Mouse (Mus musculus) gastrocnemius, postnatal 36 days (tissue): ENCODE measurements around the gene Tmtc2. TPM values are rescaled to one million over a fixed set of nuclear protein-coding genes. Genes with fewer than 3 reads are reported as not detected.

Experiments
- DNase-seq, 2 experiments: peaks; one replicate each; pipeline ENCODE4 v3.0.0; 2022
- intact Hi-C: fragments of 180-260 bp; cut with DNase I; formaldehyde crosslinking; loops from one replicate; pipeline ENCODE4 v1.15.1; 2025
- long read RNA-seq, 2 experiments: library from polyadenylated mRNA; stranded (forward); transcript quantifications; one replicate each; pipeline ENCODE4 v2.0.0; 2021
- total RNA-seq, 2 experiments: library from RNA; stranded (reverse); gene quantifications; 2 replicates each; pipeline ENCODE4 v1.2.3; 2021

Tmtc2 gene
- total RNA-seq: 1 to 10 TPM; 1.1 to 1.3 TPM
- long read RNA-seq, experiment 1: 0 reads
- long read RNA-seq, experiment 2: 0 reads

DNA sequence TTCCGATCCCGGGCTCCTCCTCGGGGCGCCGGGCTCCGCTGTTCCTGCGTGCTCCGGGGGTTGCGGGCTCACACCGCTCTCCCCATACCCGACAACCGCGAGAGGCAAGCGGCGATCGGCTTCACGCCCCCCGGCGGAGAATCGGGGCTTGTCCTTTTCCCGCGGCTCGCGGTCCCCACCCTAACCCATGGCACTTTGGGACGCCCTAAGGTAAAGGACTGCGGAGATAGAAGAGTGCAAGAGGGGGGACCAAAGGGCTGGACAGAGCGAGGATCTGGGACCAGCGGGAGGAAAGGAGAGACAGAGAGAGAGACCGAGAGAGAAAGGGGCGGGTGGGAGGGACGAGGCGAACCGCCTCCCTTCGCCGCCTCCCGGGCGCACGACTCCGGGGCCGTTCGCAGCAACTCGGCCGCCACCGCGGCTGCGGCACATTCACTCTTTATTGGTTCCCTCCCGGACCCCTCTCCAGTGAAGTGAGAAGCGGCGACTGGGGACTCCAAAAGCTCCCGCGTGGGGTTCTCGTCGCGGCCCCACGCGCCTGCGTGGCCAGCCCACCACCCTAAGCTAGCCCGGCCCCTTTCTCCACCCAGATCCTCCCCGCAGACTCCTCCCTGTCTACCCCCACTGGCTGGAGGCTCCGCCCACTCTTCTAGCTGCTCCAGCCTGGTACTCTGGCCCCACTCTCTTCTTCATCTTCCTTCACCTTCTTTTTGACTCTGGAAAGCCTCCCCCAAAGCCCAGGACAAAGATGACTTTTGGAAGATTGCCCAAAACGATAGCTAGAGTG, at the start of gene Tmtc2:
Gene Tmtc2 (minus strand): TSS at position 544 of the 787 bp plus-strand sequence.
- intact Hi-C loops: no loop called here
- peak; percentile 71 to 75 for DNase-seq

DNA sequence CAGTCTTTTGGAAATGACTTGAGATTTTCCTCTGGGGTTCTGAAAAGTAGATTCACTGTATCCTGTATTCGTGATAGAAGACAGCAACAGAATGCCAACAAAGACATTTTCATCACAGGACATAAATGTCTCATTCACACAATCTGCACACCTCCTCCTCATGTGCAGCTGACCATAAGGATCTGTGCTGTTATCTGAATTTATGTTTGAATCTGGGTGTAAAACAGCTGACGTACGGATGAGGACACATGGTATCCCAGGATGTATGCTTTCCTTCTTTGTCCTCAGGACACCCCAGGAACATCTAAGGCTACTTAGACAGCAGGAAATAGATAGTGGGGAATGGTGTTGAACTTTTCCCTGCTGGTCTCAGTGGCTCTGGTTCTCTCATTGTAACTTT, 37.9 kb upstream of the Tmtc2 start:
- intact Hi-C loops: no loop called here
- DNase-seq: no peak

DNA sequence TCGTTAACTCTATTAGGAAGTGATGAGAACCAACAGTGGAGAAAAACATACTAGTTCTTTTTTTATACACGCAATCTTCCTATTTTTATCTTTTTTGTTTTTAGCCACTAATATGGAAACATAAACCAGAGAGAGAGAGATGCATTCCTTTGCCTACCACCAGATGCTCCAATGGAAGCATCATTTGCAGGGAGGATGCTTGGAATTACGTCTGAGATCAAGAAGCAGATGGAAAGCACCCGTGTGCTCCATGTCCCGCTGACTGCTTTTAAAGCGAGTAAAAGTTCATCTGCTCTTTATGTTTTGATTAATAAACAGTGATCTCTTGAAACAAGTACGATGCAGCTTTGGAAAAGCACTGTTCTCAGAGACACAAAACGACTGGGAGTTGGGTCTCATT, 24.6 kb upstream of the Tmtc2 start:
- DNase-seq: no peak
- intact Hi-C loops: no loop called here

DNA sequence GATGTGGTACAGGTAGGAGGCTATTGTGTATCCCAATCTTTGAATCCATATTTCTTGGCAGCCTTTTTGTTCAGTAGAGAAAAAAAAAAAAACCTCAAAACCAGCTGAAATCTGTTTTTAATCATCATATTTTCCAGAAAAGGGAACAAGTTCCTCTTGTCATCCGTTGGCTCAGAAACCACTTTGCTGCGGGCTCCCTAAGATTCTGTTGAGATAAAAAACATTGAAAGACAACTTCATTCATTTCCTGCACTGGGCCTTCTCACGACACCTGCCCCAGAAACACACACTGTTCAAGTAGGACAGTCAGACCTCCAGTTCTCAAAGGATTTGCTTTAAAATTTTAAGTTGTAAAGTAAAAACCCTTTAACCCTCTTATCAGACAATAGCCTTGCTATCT, 23.0 kb upstream of the Tmtc2 start:
- DNase-seq: no peak
- intact Hi-C loops: no loop called here

DNA sequence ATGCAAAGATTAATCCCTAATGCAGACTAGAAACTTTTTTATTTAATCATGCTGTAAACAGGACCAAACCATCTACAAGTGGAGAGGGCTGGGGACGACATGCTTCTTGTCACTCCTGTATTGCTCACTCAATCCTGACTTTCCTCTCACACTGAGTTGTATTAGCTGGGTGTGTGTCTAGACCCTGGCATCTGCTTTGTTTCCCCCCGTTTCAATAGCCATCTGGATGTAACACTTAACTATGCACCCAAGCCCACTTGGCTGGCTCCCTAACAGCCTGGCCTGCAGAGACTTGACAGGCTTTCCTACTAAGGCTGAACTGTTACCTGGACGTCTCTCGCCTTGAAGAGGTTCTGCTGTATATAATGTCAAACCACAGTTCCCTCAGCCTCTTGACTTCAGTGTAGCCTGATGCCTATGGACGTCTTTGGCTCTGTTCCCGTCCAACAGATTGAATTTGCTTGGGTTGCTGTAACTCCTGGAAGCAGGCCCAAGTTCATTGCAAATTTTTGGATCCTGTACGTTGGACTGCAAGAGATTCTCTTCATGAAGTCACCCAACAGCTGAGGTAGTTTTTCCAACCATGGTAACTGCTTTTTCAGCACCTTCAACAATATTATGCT, 21.3 kb upstream of the Tmtc2 start:
- intact Hi-C loops: no loop called here
- no peak for DNase-seq

DNA sequence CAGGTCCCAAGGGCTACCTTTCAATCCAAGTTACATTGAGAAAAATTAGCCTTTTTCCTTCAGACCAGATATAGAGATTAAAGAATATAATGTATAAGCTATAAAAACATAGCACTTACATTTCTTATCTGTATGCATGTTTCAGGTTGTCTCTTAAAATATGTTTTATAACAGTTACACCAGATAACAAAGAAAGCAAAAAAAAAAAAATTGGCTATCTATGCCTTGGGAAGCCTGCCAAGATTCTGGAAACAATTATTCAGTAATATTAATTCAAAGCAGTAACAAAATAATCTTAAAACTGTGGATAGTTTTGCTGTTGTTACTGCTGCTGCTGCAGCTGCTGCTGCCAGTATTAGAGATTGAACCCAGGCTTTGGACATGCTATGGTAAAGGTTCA, 13.9 kb upstream of the Tmtc2 start:
- DNase-seq: no peak
- intact Hi-C loops: no loop called here

DNA sequence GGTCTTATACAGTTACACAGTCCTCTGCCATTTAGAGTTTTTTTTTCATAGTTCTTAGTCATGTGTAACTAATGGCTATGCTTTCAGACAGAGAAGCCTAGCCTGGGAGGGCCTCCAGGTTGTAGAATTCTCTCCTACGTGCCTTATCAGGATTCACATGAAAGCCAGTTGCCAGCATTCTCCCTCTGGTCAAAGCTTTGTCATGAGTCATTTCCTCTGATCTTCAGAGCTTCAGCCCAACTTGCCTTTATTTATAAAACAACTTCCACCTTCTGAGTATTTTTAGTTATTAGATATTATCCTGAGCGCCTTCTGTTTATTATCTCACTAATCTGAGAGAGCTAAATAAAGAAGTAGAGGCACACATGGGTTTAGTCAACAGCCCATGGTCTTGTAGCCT, 5.1 kb upstream of the Tmtc2 start:
- intact Hi-C loops: no loop called here
- no peak for DNase-seq

DNA sequence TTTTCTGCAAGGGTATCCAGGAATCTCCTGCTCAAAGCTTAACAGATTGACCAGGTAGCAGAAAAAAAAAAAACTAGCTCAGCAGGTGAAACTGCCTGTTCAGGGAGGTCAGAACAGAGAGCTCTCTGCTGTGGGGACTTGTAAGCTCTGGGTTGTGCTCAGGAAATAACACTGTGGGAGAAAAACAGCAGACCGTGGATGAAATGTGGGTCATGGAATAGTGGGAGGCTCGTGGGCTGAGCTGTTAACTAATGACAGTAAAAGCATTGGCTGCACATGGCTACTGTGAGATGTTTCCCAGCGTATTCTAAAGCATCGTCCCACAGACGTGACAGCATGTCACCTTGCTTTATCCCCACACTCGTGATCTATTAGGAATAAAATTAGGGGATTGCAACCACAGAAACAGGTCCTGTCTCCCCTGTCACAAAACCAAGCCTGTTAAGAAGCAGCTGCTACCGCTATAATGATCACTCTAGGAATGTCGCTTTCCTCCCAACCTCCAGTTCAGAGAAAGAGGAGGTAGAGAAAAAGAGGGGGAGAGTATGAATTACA, 4.1 kb upstream of the Tmtc2 start:
- no peak for DNase-seq
- intact Hi-C loops: no loop called here

DNA sequence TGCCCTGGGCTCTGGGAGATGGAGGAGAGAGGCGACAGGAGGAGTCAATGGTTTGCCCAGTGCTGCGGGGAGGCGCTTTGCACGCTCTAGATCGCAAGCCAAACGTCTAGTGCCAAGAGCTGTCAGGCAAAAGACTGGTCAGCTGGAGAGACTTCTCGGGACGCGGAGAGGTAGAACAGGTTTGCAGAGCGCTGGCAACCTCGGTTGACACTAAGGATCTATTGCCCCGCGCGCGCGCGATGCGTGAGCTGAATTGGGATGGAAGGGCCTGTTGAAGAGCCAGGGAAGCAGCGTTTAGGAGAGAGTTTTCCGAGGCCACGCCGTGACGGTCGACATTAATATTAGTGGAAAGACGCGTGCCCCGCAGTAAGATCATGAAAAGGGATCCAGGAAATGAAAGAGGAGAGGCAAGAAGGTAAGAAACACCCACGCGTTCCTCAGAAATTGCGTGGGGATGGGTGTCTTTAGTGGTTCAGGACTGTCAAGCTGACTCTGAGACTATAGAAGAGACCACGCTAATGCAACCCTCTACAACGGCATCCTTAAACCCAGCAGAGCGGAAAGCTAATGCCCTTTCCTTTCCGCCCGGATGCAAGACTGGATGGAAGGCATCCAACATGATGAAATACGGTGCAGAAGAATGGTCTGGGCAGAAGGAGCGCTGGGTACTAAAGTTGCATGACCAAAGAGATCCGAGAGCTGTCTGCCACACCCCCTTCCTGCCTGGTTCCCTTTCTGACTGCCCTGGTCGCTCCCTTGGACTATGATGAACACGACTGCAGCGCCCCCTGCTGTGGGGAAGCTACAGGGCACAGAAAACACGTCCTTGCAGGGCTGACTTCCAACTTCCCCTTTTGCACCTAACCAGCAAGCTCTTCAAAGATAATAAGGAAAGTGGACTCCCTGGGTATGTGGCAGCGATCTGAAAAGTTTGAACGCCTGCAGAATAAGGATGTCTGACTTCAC, 727 bp upstream of the Tmtc2 start:
- intact Hi-C loops: no loop called here
- DNase-seq: peak; percentile 91

DNA sequence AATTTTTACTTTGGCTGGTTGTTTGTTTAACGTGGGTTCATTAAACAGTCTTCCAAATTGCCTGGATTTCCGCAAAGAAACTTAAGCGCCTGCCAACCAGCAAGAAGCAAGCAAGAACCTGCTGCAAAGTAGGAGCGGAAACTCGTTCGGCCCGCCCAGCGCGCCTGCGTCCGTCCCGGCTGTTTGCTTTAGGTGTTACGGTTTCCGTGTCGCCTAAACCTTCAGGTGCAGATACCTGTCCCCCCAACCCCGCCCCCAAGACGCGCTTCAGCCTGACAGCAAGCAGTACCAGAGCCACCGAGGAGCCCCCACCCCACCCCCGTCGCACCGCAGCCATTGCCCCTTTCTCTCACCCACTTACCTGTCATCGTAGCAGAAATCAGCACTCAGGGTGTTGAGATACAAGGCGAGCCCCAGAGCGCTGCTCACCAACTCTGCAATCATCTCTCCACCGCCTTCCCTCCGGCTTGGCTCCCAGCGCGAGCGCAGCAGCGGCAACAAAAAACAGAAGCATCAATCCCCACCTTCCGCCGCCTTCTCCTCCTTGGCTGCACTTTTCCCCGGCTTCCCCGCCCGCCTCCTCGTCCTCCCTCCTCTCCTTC, 844 bp downstream of the Tmtc2 start:
- intact Hi-C loops: no loop called here
- peak in 1 of 2 experiments; percentile 19 for DNase-seq

DNA sequence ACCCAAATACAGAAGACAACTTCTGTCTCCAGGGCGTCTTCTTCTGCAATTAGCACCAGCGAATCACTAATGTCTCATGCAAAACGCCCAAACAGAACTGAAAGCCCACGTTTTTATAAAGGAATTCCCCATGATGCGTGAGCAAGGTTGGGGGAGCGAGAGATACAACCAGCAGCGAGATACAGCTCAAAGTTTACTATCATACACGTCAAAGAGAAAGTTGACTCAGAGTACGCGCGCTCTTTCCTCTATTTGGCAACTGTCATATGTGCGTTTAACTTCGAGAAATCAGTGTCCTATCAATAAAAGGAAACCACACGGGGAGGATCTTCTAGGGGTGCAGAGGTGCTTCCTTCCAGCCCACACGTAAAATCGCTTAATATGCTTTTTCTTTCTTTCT, 1.4 kb downstream of the Tmtc2 start:
- DNase-seq: no peak
- intact Hi-C loops: no loop called here

DNA sequence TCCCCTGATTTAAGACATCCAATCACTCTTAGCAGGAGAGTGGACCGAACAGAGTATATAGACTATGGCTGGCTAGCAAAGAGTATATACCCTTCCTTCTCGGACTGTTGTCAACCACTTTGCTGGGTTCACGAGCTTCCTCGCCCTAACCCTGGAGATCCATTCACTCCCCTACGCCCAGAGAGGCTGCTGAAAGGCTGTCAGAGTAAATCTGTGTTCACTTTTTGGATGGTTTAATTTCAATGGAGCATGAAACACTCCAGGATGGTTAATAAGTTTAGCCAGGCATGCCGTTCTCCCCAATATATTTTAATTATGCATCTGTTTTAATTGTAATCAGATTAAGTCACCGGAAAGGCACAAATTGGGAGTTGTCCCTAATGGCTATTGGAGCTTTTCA, 1.9 kb downstream of the Tmtc2 start:
- intact Hi-C loops: no loop called here
- no peak for DNase-seq

DNA sequence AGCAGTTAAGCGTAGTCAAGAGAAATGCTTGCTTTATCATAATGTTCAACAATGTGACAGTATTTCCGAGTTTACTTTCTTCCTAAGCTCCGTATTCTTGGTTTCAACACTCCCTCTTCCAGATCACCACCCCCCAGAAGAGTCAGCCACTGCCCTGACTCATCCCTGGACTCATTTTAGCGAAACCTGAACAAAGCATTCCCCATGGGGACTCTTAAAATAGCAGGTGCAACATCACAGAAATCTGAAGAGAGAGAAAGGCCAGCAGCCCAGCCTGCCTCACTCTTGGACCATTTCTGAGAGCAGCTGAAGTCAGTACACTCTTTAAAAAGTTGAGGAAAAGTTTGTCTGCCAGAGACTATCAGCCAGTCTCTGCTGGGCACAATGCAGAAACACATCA, 2.4 kb downstream of the Tmtc2 start:
- intact Hi-C loops: no loop called here
- no peak for DNase-seq

DNA sequence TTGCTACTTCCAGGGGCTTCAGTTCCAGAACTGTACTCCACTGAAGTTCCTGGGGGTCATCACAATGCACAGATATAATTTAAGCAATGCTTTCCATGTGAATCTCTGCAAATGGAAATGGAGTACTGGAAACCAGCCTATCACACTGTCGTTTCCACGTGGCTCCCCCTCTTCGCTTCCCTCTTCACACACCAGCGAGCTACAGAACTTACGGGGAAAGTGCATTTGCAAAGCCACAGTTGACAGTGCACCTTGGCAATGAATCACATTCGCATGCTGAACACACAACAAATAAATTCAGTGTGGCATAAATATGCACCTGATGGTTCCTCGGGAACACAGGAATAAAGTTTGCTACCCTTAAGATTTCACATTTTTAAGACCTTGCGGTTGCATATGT, 3.2 kb downstream of the Tmtc2 start:
- intact Hi-C loops: no loop called here
- DNase-seq: no peak

DNA sequence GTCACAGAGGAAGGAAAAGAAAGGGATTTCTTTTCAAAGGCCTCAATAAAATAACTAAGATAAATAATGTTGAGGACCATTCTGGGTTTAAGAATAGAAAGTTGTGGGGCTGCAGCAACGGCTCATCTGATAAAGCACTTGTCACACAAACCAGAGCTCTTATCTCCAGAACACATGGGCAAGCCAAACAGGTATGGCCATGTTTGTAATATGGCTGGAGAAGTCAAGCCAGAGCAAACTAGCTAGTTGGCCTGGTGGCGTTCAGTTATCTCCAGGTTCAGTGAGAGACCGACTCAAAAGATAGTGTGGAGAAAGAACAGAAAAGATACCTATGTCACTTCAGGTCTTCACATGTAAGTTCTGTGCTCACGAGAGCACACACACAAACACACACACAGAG, 4.7 kb downstream of the Tmtc2 start:
- intact Hi-C loops: no loop called here
- DNase-seq: no peak

DNA sequence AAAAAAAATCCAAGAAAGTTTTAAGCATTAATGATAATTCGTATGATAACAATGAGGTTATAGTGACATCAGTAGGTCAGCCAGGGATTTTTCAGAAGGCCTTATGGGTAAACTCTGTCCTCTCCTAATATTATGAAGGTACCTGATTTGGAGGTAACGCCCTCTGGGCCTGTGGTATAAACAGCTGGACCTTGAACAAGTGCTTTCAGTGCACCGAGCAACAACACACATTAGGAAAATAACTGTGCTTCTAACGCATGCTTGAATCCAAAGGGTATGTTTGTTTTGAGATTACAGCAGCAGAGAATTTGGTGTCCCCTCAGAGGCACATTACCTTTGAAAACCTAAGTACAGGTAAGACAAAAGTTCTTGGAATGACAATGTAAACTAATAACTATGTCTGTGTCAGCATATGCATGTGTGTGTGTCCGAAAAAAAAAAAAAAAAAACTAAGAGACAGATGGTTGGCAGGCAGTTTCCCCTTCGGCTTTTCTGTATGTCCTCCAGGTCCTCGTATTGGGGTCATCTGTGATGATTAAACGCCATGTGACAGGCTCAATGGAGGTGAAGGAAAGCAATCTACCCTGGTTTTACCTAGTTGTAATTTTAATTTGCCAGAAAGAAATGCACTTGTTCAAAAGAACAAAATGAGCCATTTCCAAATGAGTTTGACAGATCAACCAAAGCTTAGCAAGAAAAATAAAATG, 6.3 kb downstream of the Tmtc2 start:
- intact Hi-C loops: no loop called here
- no peak for DNase-seq

DNA sequence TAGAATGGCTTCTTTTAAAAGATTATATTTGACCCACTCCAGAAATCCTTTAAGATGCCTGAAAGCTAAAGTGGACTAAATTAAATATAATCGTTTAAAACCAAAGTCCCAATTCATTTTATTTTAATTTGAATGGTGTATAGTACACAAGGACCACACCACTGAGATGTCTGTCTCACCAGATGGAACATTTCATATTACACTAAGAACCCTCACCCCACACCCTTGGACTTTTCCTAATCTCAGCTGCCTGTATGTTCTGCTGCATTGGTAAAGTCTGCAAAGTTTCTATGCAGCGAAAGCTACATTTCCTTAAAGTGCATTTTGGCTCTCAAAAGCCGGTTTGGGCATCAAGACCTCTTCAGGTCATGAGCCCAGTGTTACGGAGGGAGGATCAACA, 12.7 kb downstream of the Tmtc2 start:
- no peak for DNase-seq
- intact Hi-C loops: no loop called here

DNA sequence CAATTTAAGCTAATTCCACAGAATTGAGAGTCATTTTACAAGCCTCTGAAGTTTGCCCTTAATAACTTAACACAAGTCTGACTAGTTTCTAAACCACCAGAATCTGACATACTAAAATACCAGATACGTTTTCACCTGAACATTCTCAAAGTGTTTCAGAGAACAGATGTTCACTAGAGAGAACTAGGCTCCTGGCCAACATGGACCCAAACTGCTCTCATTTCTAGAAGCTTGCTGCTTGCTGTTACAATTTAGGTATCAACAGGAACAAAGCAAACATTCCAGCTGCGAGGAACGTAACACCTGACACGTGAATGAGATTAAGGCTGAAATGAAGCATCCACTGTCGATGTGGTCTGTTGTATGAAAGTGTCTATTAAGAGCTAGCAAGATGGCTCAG, 16.7 kb downstream of the Tmtc2 start:
- no peak for DNase-seq
- intact Hi-C loops: no loop called here

DNA sequence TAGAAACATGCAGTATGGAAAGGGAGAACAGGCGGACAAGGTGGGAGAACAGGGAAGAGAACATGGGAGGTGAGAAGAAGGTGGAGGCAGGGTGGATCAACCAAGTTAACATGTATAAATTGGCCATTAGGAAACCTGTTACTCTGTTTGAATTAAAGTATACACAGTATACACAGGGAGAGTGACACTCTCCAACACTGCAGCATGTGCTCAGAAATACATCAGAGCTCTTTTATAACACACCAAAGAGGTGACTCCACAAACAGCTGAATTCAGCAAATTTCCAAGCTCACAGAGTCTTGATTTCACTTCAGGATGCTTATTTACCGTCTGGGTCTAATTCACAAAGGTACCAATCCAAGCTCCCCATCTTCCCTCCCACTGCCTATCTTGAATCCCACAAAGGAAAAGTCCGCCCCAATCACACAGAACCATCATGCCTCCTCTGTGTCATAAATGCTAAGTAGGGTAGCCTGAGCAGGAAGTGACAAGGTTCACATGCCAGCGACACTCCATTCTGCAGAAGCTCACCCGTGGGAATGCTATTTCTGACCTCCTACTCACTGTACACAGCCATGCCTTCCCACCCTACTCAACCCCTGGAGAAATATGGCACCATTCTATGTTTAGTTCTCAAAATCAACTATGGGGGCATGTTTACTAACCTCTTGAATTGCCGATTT, 17.2 kb downstream of the Tmtc2 start:
- DNase-seq: no peak

More for the DNA sequence above, 17.2 kb downstream of the Tmtc2 start:
- intact Hi-C loops: no loop called here
